Mouse (Mus musculus) stomach, postnatal 0 days (tissue): ENCODE results near the gene Gpam. TPM values are rescaled to one million over a fixed set of nuclear protein-coding genes. Genes with fewer than 3 reads are reported as not detected.

Experiments used
- ATAC-seq: fragments of 200-750 bp; cut with Nextera tagmentation; 2 replicates; pipeline ENCODE4 v1.8.0; 2017; ENCODE audit not compliant: low FRiP score, low TSS enrichment
- DNase-seq: peaks from one replicate; pipeline ENCODE4 v3.0.0-alpha.2; 2016; ENCODE audit warnings: low spot score
- H3K27ac ChIP-seq: fragments of 300-500 bp; sonication (generic); replicated peaks from 2 replicates; pipeline ENCODE4 v1.5.1; 2014; ENCODE audit warnings: mild to moderate bottlenecking, control low read depth
- H3K27me3 ChIP-seq: fragments of 300-500 bp; sonication (generic); 2 replicates; pipeline ENCODE4 v1.6.1; 2014; ENCODE audit warnings: low read length; ENCODE audit not compliant: control insufficient read depth, insufficient read depth
- H3K36me3 ChIP-seq: fragments of 300-500 bp; sonication (generic); 2 replicates; pipeline ENCODE4 v1.6.1; 2014; ENCODE audit warnings: low read length, mixed read lengths; ENCODE audit not compliant: control insufficient read depth, insufficient read depth
- H3K4me1 ChIP-seq: fragments of 300-500 bp; sonication (generic); replicated peaks from 2 replicates; pipeline ENCODE4 v1.6.1; 2014; ENCODE audit warnings: antibody characterized with exemption; ENCODE audit not compliant: control insufficient read depth, insufficient read depth
- H3K4me2 ChIP-seq: fragments of 300-500 bp; sonication (generic); replicated peaks from 2 replicates; pipeline ENCODE4 v1.6.1; 2014; ENCODE audit warnings: low read depth, mild to moderate bottlenecking, control low read depth, moderate library complexity
- H3K4me3 ChIP-seq: fragments of 300-500 bp; sonication (generic); 2 replicates; pipeline ENCODE4 v1.5.1; 2014; ENCODE audit warnings: low read depth, low read length, control low read depth
- H3K9ac ChIP-seq: fragments of 300-500 bp; sonication (generic); 2 replicates; pipeline ENCODE4 v1.6.1; 2014; ENCODE audit warnings: mild to moderate bottlenecking, low read length, control low read depth, mixed read lengths
- H3K9me3 ChIP-seq: fragments of 300-500 bp; sonication (generic); 2 replicates; pipeline ENCODE4 v1.6.1; 2016; ENCODE audit warnings: low read length; ENCODE audit not compliant: control insufficient read depth
- CTCF ChIP-seq: IDR thresholded peaks from 2 replicates; pipeline ENCODE4 v1.5.1; 2016; ENCODE audit warnings: antibody characterized with exemption, low read depth, mild to moderate bottlenecking, moderate library complexity
- EP300 ChIP-seq: optimal IDR thresholded peaks from 2 replicates; pipeline ENCODE3; 2016; ENCODE audit warnings: antibody characterized with exemption
- WGBS: fragments of 180-500 bp; shearing (Covaris S2); extraction: QIAGEN DNeasy Blood & Tissue Kit; methylation state at CpG from one replicate; pipeline ENCODE4 v1.1.7; 2014; 5-methylcytosine and 5-hydroxymethylcytosine counted together
- polyA plus RNA-seq: library from polyadenylated mRNA; unstranded; fragments of >200 nt; fragmentation: Nextera tagmentation; extraction: Ambion mirVana; gene quantifications from 2 replicates; pipeline ENCODE4 v1.2.1, GENCODE M21; 2015

Gene Gpam
- polyA plus RNA-seq, 1 experiment from 2014 or later: 12.5 TPM

DNA sequence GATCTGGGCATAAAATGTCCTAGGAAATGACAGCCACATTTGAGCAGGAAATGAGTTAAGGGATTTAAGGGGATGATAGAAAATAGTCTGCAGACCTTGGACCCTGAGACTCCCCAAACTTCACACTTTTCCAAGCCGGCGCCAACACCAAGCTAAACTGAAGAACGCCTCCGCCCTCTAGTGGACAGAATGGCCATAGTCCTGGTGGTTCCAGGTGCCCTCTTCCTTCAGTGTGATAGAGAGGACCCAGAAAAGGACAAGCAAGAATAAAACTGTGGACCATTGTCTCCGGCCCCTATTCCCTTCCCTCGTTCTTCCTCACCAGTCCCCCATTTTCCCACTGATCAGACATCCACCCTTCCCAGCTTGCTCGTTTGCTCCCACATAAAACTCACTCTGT, 66.1 kb downstream of the Gpam start:
- Histone ChIP-seq H3K4me2 (peak overlapping the region; percentile 54), H3K27me3 (no peaks in the 10 kb centered on the region), H3K36me3 (no peaks in the 10 kb centered on the region), H3K9me3 (no peaks in the 10 kb centered on the region), H3K4me3 (no peak overlapping the region), H3K4me1 (no peaks in the 10 kb centered on the region; the same call in 1 of the 2 replicates), H3K9ac (no peak overlapping the region), H3K27ac (no peak overlapping the region)
- DNase-seq: peak; percentile 77
- TF ChIP-seq CTCF (peak; percentile 92), EP300 (no peak)
- WGBS: 5% methylated on average over 7 of the region's 7 CpGs
- ATAC-seq: 0 out of 2 replicates have a peak, but pooled peaks have one; percentile 38

GRCm38 (mm10) chr19:55057483-55057882, 69.6 kb downstream of the Gpam start:
- Histone ChIP-seq H3K9ac (no peak overlapping the region), H3K4me1 (no peaks in the 10 kb centered on the region; the same call in 1 of the 2 replicates), H3K36me3 (no peaks in the 10 kb centered on the region), H3K4me2 (no peak overlapping the region), H3K9me3 (no peaks in the 10 kb centered on the region), H3K27ac (no peak overlapping the region), H3K4me3 (no peak overlapping the region), H3K27me3 (no peaks in the 10 kb centered on the region)
- ATAC-seq (no peak), DNase-seq (no peak)
- TF ChIP-seq EP300 (no peak), CTCF (no peak)
- 56% methylated on average over 5 of the region's 5 CpGs for WGBS

DNA sequence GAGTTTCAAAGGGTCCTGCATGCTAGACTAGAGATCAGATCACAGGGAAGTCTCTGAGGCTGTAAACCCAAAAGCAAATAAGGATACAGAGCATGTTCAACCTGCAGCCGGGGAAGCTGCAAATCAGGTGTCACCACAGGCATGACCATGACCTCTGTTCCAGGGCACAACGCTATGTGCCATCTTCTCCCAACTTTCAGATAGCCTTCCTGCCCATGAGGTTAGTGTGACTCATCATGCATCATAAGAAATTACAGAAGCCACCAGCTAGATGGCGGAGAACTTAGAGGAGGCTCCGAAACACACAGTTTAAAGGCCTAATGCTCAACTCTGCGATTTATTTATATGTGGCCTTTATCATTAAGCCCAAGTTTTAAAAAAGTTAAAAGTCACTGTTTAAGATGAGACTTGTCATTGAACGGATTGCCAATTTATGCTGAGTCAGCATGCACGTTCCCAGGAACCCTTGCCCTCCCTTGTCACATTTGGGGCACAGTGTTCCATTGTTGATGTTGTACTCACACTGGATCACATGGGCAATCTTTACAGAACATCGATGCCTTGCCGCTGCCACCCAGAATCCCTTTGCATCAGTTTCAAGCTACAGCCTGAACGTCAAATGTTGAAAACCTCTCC, 71.3 kb downstream of the Gpam start:
- Histone ChIP-seq H3K4me2 (no peak overlapping the region), H3K4me3 (no peak overlapping the region), H3K27me3 (no peaks in the 10 kb centered on the region), H3K36me3 (no peaks in the 10 kb centered on the region), H3K27ac (no peak overlapping the region), H3K9me3 (no peaks in the 10 kb centered on the region), H3K9ac (no peak overlapping the region), H3K4me1 (no peaks in the 10 kb centered on the region)
- TF ChIP-seq CTCF (no peak), EP300 (no peak)
- no peak for DNase-seq
- WGBS: 85% methylated on average over 10 of the region's 10 CpGs
- no peak for ATAC-seq

- H3K9me3 ChIP-seq: no peaks in the 10 kb centered on the region
- H3K27me3 ChIP-seq: no peaks in the 10 kb centered on the region
- H3K36me3 ChIP-seq: no peaks in the 10 kb centered on the region
- no peak overlapping the region for H3K27ac ChIP-seq
- no peak for TF ChIP-seq EP300
- no peak for TF ChIP-seq CTCF
- 65% methylated on average over 4 of the region's 4 CpGs for WGBS
- no peak for ATAC-seq
- H3K4me3 ChIP-seq: no peak overlapping the region
- H3K4me1 ChIP-seq: no peaks in the 10 kb centered on the region
- H3K9ac ChIP-seq: no peak overlapping the region
- H3K4me2 ChIP-seq: no peak overlapping the region
- no peak for DNase-seq
These were observed 73.9 kb downstream of the Gpam start for GRCm38 (mm10) chr19:55053163-55053562.

DNA sequence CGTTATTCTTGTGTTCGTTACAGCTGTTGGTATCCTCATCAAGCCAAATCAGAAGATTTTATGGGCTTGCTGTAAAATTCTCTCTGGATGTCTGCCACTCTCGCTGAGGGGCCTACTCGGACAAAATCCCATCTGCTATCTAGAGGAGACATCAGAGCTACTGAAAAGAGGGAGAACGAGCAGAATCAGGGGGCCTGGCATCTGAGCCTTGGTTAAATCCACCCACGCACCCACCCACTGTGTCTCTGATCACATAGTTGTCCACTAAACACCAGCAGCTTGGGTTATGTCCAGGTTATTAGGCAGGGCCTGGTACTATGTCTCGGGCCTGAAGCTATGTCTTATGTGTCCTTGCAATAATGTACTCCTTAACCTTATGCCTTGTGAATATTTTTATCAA, 89.6 kb downstream of the Gpam start:
- no peak overlapping the region for H3K9ac ChIP-seq
- no peaks in the 10 kb centered on the region for H3K9me3 ChIP-seq
- WGBS: 72% methylated on average over 7 of the region's 7 CpGs
- no peak for TF ChIP-seq EP300
- TF ChIP-seq CTCF: no peak
- ATAC-seq (no peak), DNase-seq (no peak)
- H3K4me1 ChIP-seq: no peaks in the 10 kb centered on the region
- H3K4me2 ChIP-seq: no peak overlapping the region
- no peak overlapping the region for H3K4me3 ChIP-seq
- H3K36me3 ChIP-seq: no peaks in the 10 kb centered on the region
- no peak overlapping the region for H3K27ac ChIP-seq
- H3K27me3 ChIP-seq: no peaks in the 10 kb centered on the region

GRCm38 (mm10) chr19:55018872-55019271, 108.2 kb downstream of the Gpam start:
- Histone ChIP-seq H3K4me2 (no peak overlapping the region), H3K36me3 (no peaks in the 10 kb centered on the region), H3K27ac (no peak overlapping the region), H3K9me3 (no peaks in the 10 kb centered on the region), H3K4me1 (no peaks in the 10 kb centered on the region), H3K4me3 (no peak overlapping the region), H3K9ac (no peak overlapping the region), H3K27me3 (no peaks in the 10 kb centered on the region)
- DNase-seq: no peak
- ATAC-seq: no peak
- TF ChIP-seq EP300: no peak
- TF ChIP-seq CTCF: no peak
- WGBS: 61% methylated on average over 1 of the region's 1 CpGs

Other genes starting within 250 kb of the Gpam start
- 0.16 and 0.23 TPM in 2 replicates for gene Tectb, start 53.5 kb upstream of the Gpam start, polyA plus RNA-seq
- gene Gucy2g, start 114.0 kb upstream of the Gpam start, polyA plus RNA-seq: 0.08 TPM in 2 replicates
- gene Acsl5, start 124.7 kb upstream of the Gpam start, polyA plus RNA-seq: 62.7 and 63.2 TPM in 2 replicates
- gene Zdhhc6, start 188.8 kb upstream of the Gpam start, polyA plus RNA-seq: 49.8 and 50.8 TPM in 2 replicates
- gene Vti1a, start 189.1 kb upstream of the Gpam start, polyA plus RNA-seq: 19.4 and 20.1 TPM in 2 replicates